Mouse (Mus musculus): ENCODE results near the gene Pcca. TPM values are rescaled to one million over a fixed set of nuclear protein-coding genes. Genes with fewer than 3 reads are reported as not detected.
"Not testable (repeated sequence)": the region's sequence is repeated elsewhere in the genome, so short reads cannot be mapped to it uniquely, and the experiment has no call there.

Gene Pcca
- polyA plus RNA-seq, 1 experiment from 2014 or later: 63.1 TPM

DNA sequence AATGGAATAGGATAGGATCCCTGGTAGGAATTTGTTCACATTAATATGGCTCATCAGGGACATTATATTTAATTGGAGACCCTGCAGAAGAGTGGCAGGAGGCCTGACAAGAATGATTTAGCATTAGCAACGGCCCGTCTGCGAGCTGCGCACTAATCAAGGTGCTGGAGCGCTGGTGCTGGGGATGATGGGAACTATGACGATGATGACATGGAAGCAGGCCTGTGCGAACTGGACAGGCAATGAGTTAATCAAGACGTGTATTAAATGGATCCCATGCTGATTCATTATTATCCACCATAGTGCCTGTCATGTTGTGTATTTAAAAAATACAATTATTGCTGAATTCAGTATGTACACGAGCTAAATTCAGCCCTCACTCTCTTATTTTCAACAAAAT, 36.7 kb downstream of the Pcca start:
- in situ Hi-C loops (cut with MboI; ENCODE audit: low pct_unique_long_range_greater_than_20kb): no loop called here
- DNase-seq (ENCODE audit: low read depth, low spot score): no peak
- no peaks in the 10 kb centered on the region for H3K27me3 ChIP-seq
- ChIA-PET POLR2A (no interaction called here), CTCF (interaction anchor here (0.8 to 1.0 kb wide), 3 partner anchors 9 to 11 kb away, joined by 3 to 4 read pairs (median 4); no protein-coding TSS in a partner anchor)
- no peak for ATAC-seq
- TF ChIP-seq CTCF (IDR thresholded peaks at IDR 0.05): no peak

DNA sequence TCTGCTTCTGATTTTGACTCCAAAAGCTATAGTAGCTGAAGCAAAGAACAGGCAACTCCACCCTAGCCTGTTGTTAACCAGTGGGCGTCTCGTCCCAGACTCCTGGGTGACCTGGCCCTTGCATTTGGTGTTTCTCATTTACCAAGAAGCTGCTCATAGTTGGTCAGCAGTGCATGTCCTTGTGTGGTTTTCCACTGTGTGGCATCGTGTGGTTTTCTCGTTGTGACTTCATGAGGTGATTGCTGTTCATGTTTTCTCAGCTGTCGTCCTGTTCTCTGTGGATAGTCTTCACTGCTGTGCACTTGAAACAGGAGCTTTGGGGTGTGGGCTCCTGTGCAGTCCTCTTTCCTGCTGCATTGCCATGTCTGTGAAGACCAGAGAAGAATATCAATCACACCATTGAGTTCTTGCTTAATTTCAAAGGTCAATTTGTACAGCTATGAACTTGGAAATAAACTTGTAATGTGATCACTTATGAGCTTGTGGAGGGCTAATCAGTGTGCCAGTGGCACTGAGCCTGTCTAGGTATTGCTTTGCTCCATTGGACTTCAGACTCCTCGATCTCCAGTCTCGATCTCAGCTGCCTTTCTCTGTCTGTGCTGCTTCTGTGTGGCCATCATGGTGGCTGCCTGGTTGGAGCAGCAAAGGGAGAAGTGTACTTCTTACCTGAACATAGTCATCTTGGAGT, 40.1 kb downstream of the Pcca start:
- peak; percentile 62 for ATAC-seq
- no peak for DNase-seq (ENCODE audit: low read depth, low spot score)
- no peak for TF ChIP-seq CTCF (IDR thresholded peaks at IDR 0.05)
- CTCF ChIA-PET: interaction anchor here (0.7 to 1.5 kb wide), 2 partner anchors 16 to 19 kb away, joined by 3 to 6 read pairs; no protein-coding TSS in a partner anchor
- H3K27me3 ChIP-seq: no peaks in the 10 kb centered on the region
- POLR2A ChIA-PET: no interaction called here
- in situ Hi-C loops (cut with MboI; ENCODE audit: low pct_unique_long_range_greater_than_20kb): no loop called here

DNA sequence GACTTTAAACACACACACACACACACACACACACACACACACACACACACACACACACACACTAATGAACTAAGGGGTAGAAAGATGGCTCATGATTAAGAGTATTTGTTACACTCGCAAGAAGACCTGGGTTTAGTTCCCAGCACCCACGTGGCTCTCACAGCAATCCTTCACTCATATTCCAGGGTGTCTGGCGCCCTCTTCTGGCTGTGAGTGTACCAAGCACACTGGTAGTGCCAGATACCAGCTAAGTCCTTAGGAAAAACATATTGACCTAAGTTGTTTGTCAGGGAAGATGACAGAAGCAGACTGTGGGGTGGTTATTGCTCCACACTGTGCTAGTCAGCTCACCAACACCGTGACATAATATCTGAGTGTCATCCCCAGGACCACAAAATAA, 43.7 kb downstream of the Pcca start:
- in situ Hi-C loops (cut with MboI; ENCODE audit: low pct_unique_long_range_greater_than_20kb): no loop called here
- POLR2A ChIA-PET: no interaction called here
- TF ChIP-seq CTCF (IDR thresholded peaks at IDR 0.05): peak; percentile 42
- no peak for ATAC-seq
- CTCF ChIA-PET: no interaction called here
- no peaks in the 10 kb centered on the region for H3K27me3 ChIP-seq
- no peak for DNase-seq (ENCODE audit: low read depth, low spot score)

DNA sequence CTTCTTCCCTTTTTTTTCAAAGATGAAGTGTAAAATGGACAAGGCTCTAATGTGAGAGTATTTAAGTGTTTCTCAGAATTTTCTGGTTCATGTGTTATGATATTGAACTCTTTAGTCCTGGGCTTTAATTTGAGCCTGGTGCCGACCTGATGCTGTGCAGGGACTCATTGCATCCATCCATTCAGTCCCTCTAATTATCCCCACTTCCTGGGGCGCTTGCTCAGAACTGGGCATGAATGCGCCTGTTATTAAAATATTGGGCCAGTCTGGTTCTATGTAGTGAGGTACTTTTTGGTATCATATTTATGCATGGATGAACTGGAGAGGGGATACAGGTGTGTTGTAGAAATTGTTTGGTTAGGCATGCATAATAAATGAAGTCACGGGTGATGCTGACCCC, 47.9 kb downstream of the Pcca start:
- POLR2A ChIA-PET: no interaction called here
- no peak for TF ChIP-seq CTCF (IDR thresholded peaks at IDR 0.05)
- CTCF ChIA-PET: no interaction called here
- ATAC-seq: no peak
- H3K27me3 ChIP-seq: no peaks in the 10 kb centered on the region
- in situ Hi-C loops (cut with MboI; ENCODE audit: low pct_unique_long_range_greater_than_20kb): no loop called here
- DNase-seq (ENCODE audit: low read depth, low spot score): no peak

DNA sequence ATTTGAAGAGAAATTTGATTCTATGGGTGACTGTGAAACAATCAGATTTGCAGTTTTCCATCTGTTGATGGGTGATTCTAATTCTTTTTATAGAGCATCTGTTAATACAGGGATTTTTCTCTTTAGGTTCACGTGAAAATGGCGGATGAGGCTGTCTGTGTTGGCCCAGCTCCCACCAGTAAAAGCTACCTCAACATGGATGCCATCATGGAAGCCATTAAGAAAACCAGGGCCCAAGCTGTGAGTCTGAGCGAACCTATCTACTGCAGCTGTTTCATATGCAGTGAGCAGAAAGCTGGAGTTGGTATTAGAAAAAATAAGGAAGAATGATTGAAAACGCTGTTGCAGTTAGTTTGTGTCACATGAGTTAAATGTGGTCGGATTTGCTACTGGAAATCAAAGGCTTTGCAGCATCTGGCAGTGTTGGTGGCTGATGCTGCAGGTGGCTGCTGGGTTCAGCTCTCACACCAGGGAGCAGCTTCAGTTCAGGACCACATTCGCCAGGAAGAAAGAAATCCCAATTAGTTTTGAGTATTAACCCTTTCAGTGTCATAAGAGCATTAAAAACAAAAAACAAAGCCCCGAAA, 48.5 kb downstream of the Pcca start:
- ChIA-PET CTCF (no interaction called here), POLR2A (no interaction called here)
- ATAC-seq (no peak), DNase-seq (ENCODE audit: low read depth, low spot score) (no peak)
- TF ChIP-seq CTCF (IDR thresholded peaks at IDR 0.05): no peak
- in situ Hi-C loops (cut with MboI; ENCODE audit: low pct_unique_long_range_greater_than_20kb): no loop called here
- H3K27me3 ChIP-seq: no peaks in the 10 kb centered on the region

DNA sequence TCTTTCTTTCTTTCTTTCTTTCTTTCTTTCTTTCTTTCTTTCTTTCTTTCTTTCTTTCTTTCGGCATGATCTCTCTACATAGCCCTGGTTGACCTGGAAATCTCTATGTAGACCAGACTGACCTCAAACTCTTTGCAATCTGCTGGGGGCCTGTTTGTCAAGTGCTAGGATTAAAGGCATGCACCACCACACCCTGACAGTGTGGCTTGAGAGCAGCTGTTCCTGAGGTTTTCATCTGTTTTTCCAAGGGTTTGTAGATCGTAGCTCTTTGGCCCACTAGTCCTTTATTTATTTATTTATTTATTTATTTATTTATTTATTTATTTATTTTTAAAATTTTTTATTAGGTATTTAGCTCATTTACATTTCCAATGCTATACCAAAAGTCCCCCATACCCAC, 50.0 kb downstream of the Pcca start:
- DNase-seq (ENCODE audit: low read depth, low spot score); ATAC-seq; in situ Hi-C loops (cut with MboI; ENCODE audit: low pct_unique_long_range_greater_than_20kb): not testable (repeated sequence)

DNA sequence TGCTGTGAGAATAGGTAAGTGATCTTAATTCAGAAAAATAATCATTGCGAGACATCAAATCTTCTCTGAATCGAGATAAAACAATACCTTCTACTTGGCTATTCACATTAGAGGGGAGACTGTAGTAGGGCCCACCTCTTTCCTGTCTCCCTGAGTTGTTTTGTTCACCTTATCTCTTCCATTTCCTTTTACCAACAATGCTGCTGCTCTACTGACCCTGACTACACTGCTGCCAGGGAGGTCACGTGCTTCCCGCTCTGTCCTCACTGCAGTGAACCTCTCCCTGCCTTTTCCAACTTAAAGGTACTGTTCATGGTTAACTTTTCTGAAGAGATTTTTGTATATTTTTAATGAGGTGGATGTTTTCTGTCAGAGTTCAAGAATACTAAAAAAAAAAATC, 52.8 kb downstream of the Pcca start:
- DNase-seq (ENCODE audit: low read depth, low spot score) (no peak), ATAC-seq (no peak)
- no peaks in the 10 kb centered on the region for H3K27me3 ChIP-seq
- CTCF ChIA-PET: no interaction called here
- POLR2A ChIA-PET: no interaction called here
- in situ Hi-C loops (cut with MboI; ENCODE audit: low pct_unique_long_range_greater_than_20kb): no loop called here
- no peak for TF ChIP-seq CTCF (IDR thresholded peaks at IDR 0.05)

More for the DNA sequence above, 50.0 kb downstream of the Pcca start:
- H3K27me3 ChIP-seq, POLR2A ChIA-PET, CTCF ChIA-PET: not testable (repeated sequence)

DNA sequence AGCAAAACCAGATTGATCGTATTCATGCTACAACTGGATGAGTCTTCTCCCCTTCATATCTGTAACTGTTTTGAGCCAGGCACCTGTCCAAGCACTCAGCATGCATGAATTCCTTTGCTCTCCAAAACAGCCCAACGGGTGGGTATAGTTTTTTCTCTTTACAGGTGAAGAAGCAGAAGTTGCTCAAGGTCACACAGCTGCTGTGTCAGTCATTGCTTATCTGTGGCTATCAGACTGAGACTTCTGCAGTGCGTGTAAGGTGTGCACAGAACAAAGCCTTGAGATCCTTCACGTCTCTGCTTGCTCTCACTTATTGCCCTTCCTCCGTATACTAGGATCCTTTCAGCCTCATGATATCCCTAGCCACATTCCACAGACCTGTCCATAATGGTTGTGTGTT, 63.4 kb downstream of the Pcca start:
- ChIA-PET POLR2A (no interaction called here), CTCF (no interaction called here)
- DNase-seq (ENCODE audit: low read depth, low spot score) (no peak), ATAC-seq (no peak)
- no peaks in the 10 kb centered on the region for H3K27me3 ChIP-seq
- TF ChIP-seq CTCF (IDR thresholded peaks at IDR 0.05): no peak
- in situ Hi-C loops (cut with MboI; ENCODE audit: low pct_unique_long_range_greater_than_20kb): no loop called here

DNA sequence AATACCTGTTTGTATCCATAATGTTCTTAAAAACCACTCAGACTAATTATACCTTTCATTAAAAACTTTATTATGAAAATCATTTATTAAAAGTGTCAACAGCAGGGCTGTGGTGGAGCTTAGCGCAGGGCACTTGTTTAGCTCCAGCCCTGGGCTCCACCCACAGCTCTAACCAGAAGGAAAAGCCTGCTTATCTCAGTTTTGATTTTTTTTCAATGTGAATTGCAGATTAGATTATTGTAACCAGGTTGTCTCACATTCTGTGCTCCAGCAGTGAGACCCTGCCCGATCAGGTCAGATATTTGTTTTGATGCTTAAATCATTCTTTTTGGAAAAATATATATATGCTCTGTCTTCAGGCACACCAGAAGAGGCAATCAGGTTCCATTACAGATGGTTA, 64.7 kb downstream of the Pcca start:
- in situ Hi-C loops (cut with MboI; ENCODE audit: low pct_unique_long_range_greater_than_20kb): no loop called here
- DNase-seq (ENCODE audit: low read depth, low spot score): no peak
- no peak for ATAC-seq
- CTCF ChIA-PET: interaction anchor here (1.5 kb wide), 1 partner anchor 26 kb away, joined by 3 read pairs; no protein-coding TSS in a partner anchor
- POLR2A ChIA-PET: no interaction called here
- no peak for TF ChIP-seq CTCF (IDR thresholded peaks at IDR 0.05)
- H3K27me3 ChIP-seq: no peaks in the 10 kb centered on the region

DNA sequence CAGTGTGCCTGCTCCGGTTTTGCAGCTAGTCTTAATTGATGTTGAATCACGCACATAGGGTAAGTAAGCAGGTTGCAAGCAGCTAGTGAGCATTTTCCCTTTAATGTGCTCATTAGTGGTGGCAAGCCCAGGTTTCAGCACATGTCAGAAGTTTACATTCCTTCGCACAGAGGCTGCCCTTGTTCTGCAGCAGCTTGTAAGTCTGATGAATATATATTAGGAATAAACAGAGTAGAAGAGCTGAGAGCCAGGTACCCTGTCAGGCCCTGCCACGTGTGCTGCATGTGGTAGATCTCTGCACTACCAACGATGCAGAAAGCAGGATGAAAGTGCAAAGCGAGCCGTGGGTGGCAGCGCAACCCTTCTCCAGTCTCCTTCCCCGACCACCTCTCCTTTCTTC, 65.7 kb downstream of the Pcca start:
- DNase-seq (ENCODE audit: low read depth, low spot score) (no peak), ATAC-seq (no peak)
- POLR2A ChIA-PET: no interaction called here
- CTCF ChIA-PET: interaction anchor here (1.5 kb wide), 1 partner anchor 27 kb away, joined by 3 read pairs; no protein-coding TSS in a partner anchor
- no peak for TF ChIP-seq CTCF (IDR thresholded peaks at IDR 0.05)
- no peaks in the 10 kb centered on the region for H3K27me3 ChIP-seq
- in situ Hi-C loops (cut with MboI; ENCODE audit: low pct_unique_long_range_greater_than_20kb): no loop called here

DNA sequence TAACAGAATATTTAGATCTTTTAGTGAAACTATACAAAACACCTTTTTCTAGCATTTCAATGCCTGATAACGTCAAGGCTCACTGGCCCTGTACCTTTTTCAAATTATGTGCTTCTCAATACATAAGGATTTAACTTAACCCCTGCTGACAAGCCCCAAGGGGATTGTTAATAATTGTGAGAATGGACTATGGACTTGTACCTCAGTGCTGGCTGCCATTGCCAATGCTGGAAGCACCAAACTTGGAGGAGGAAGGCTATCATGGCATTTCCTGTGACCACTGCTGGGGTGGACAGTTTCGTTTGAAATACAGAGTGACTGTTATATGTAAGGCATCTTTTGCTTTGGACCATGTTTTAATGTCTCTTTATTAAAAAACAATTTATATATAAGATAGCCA, 68.6 kb downstream of the Pcca start:
- in situ Hi-C loops (cut with MboI; ENCODE audit: low pct_unique_long_range_greater_than_20kb): no loop called here
- DNase-seq (ENCODE audit: low read depth, low spot score) (no peak), ATAC-seq (no peak)
- no peaks in the 10 kb centered on the region for H3K27me3 ChIP-seq
- TF ChIP-seq CTCF (IDR thresholded peaks at IDR 0.05): no peak
- ChIA-PET CTCF (no interaction called here), POLR2A (no interaction called here)

DNA sequence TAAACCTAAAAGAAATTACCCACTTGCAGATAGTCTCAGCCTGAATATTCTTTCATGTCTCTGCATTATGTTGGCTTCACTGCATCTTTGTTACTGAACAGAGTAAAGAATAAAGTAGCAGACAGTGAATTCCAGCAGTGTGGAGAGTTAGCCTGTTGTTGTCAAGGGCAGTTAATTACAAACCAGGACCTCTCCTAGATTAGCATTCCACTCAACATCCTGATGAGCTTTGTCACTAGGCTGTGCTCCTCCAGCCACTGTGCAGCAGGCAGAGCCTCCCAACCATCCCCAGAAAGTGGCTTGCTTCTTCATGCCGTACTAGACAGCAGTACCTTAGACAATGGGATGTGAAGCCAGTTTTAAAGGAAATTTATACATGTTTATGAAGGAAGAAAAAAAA, 72.4 kb downstream of the Pcca start:
- no peak for TF ChIP-seq CTCF (IDR thresholded peaks at IDR 0.05)

More for the DNA sequence above, 72.4 kb downstream of the Pcca start:
- ATAC-seq (peak; percentile 78), DNase-seq (ENCODE audit: low read depth, low spot score) (no peak)
- POLR2A ChIA-PET: no interaction called here
- CTCF ChIA-PET: no interaction called here
- H3K27me3 ChIP-seq: no peaks in the 10 kb centered on the region
- in situ Hi-C loops (cut with MboI; ENCODE audit: low pct_unique_long_range_greater_than_20kb): no loop called here

Data from Patski (cell line).